32 mouse cellular contexts compared by ENCODE assay signal in genomic region chr3:6676382-6676781, GRCm38 (mm10). TPM values are rescaled to one million over a fixed set of nuclear protein-coding genes. Genes with fewer than 3 reads are reported as not detected.
DNase-seq lines count a peak whose midpoint lies in the region; ATAC-seq and TF ChIP-seq lines count a peak whose summit lies in the region.
"Had no signal": no experiment of that assay in that cellular context is flagged by ENCODE, and none has a peak within 500 bp of the region (broad histone marks: within the 10 kb centered on the region; RNA-seq: fewer than 3 reads in every experiment).

No protein-coding gene starts in this region.

- no peaks in the 10 kb centered on the region for H3K9me3 ChIP-seq in hindbrain, embryonic 12.5 days (replicated peaks)
- H3K9me3 ChIP-seq in hindbrain, postnatal 0 days (ENCODE audit: low read length), result no peaks in the 10 kb centered on the region
- H3K9me3 ChIP-seq in midbrain, embryonic 13.5 days, result no peaks in the 10 kb centered on the region
- H3K9me3 ChIP-seq in midbrain, embryonic 10.5 days (replicated peaks), result no peaks in the 10 kb centered on the region
- H3K9me3 ChIP-seq in neural tube, embryonic 14.5 days (ENCODE audit: control insufficient read depth, low read length), result no peaks in the 10 kb centered on the region
- no peaks in the 10 kb centered on the region for H3K9me3 ChIP-seq in neural tube, embryonic 15.5 days (replicated peaks)
- no peaks in the 10 kb centered on the region for H3K9me3 ChIP-seq in midbrain, postnatal 0 days (ENCODE audit: low read length)
- H3K9me3 ChIP-seq: forebrain, embryonic 10.5 days; forebrain, embryonic 13.5 days; heart, embryonic 12.5 days; heart, embryonic 15.5 days; intestine, embryonic 15.5 days had no signal

- H3K36me3 ChIP-seq in hindbrain, embryonic 12.5 days, result no peaks in the 10 kb centered on the region
- no peaks in the 10 kb centered on the region for H3K36me3 ChIP-seq in hindbrain, postnatal 0 days (ENCODE audit: insufficient read depth, low read length)
- no peaks in the 10 kb centered on the region for H3K36me3 ChIP-seq in midbrain, embryonic 13.5 days
- no peaks in the 10 kb centered on the region for H3K36me3 ChIP-seq in midbrain, embryonic 10.5 days
- no peaks in the 10 kb centered on the region for H3K36me3 ChIP-seq in neural tube, embryonic 14.5 days (ENCODE audit: control insufficient read depth, insufficient read depth, low read length)
- H3K36me3 ChIP-seq in neural tube, embryonic 15.5 days, result no peaks in the 10 kb centered on the region
- no peaks in the 10 kb centered on the region for H3K36me3 ChIP-seq in midbrain, postnatal 0 days (ENCODE audit: insufficient read depth, low read length)
- H3K36me3 ChIP-seq: forebrain, embryonic 10.5 days; heart, embryonic 12.5 days; heart, embryonic 15.5 days; intestine, embryonic 15.5 days had no signal

- 85% methylated on average over 4 of the region's 4 CpGs for WGBS in hindbrain, embryonic 12.5 days
- 83% methylated on average over 4 of the region's 4 CpGs for WGBS in hindbrain, postnatal 0 days
- 85% methylated on average over 4 of the region's 4 CpGs for WGBS in midbrain, embryonic 13.5 days
- WGBS in midbrain, embryonic 10.5 days, result 95% methylated on average over 4 of the region's 4 CpGs
- 69% methylated on average over 4 of the region's 4 CpGs for WGBS in neural tube, embryonic 14.5 days
- 71% methylated on average over 4 of the region's 4 CpGs for WGBS in neural tube, embryonic 15.5 days
- WGBS in midbrain, postnatal 0 days, result 66% methylated on average over 4 of the region's 4 CpGs

- H3K4me3 ChIP-seq in hindbrain, embryonic 12.5 days, result no peak overlapping the region
- H3K4me3 ChIP-seq in hindbrain, postnatal 0 days (ENCODE audit: low read length), result no peak overlapping the region
- no peak overlapping the region for H3K4me3 ChIP-seq in midbrain, embryonic 13.5 days (replicated peaks)
- H3K4me3 ChIP-seq in midbrain, embryonic 10.5 days, result no peak overlapping the region
- H3K4me3 ChIP-seq in neural tube, embryonic 14.5 days (ENCODE audit: low read depth, low read length), result no peak overlapping the region
- H3K4me3 ChIP-seq in neural tube, embryonic 15.5 days (replicated peaks), result no peak overlapping the region
- H3K4me3 ChIP-seq in midbrain, postnatal 0 days (ENCODE audit: low read depth, low read length), result no peak overlapping the region
- H3K4me3 ChIP-seq: forebrain, embryonic 10.5 days; forebrain, embryonic 13.5 days; heart, embryonic 12.5 days; heart, embryonic 15.5 days; intestine, embryonic 15.5 days had no signal

- no peak for TF ChIP-seq CTCF in hindbrain, postnatal 0 days (IDR thresholded peaks at IDR 0.05; ENCODE audit: low read depth)
- TF ChIP-seq CTCF in midbrain, postnatal 0 days (IDR thresholded peaks at IDR 0.05), result no peak

- no peak overlapping the region for H3K9ac ChIP-seq in hindbrain, embryonic 12.5 days
- H3K9ac ChIP-seq in hindbrain, postnatal 0 days (replicated peaks; ENCODE audit: low read length), result no peak overlapping the region
- H3K9ac ChIP-seq in midbrain, embryonic 13.5 days (replicated peaks), result no peak overlapping the region
- no peak overlapping the region for H3K9ac ChIP-seq in neural tube, embryonic 14.5 days (replicated peaks; ENCODE audit: low read depth, low read length)
- H3K9ac ChIP-seq in neural tube, embryonic 15.5 days (replicated peaks), result no peak overlapping the region
- H3K9ac ChIP-seq in midbrain, postnatal 0 days (replicated peaks; ENCODE audit: low read length, poor library complexity, severe bottlenecking), result no peak overlapping the region
- H3K9ac ChIP-seq: forebrain, embryonic 13.5 days; heart, embryonic 12.5 days; heart, embryonic 15.5 days; intestine, embryonic 15.5 days had no signal

- H3K27ac ChIP-seq in hindbrain, embryonic 12.5 days, result no peak overlapping the region
- no peak overlapping the region for H3K27ac ChIP-seq in hindbrain, postnatal 0 days
- peak overlapping the region; percentile 51; the same call in 1 of the 2 replicates for H3K27ac ChIP-seq in midbrain, embryonic 13.5 days
- no peak overlapping the region for H3K27ac ChIP-seq in midbrain, embryonic 10.5 days (replicated peaks)
- no peak overlapping the region for H3K27ac ChIP-seq in neural tube, embryonic 14.5 days (ENCODE audit: low read depth, low read length)
- H3K27ac ChIP-seq in neural tube, embryonic 15.5 days (replicated peaks), result no peak overlapping the region
- H3K27ac ChIP-seq in midbrain, postnatal 0 days (ENCODE audit: low read depth, low read length), result 0 out of 2 replicates have a peak overlapping the region, but pooled peaks have one; percentile 7
- H3K27ac ChIP-seq: forebrain, embryonic 10.5 days; forebrain, embryonic 13.5 days; heart, embryonic 15.5 days; intestine, embryonic 15.5 days had no signal

- H3K27me3 ChIP-seq in hindbrain, embryonic 12.5 days, result no peaks in the 10 kb centered on the region
- no peaks in the 10 kb centered on the region for H3K27me3 ChIP-seq in hindbrain, postnatal 0 days (ENCODE audit: insufficient read depth, low read length)
- no peaks in the 10 kb centered on the region for H3K27me3 ChIP-seq in midbrain, embryonic 13.5 days
- H3K27me3 ChIP-seq in midbrain, embryonic 10.5 days (ENCODE audit: low read depth, poor library complexity, severe bottlenecking), result no peaks in the 10 kb centered on the region
- H3K27me3 ChIP-seq in neural tube, embryonic 14.5 days (ENCODE audit: control insufficient read depth, insufficient read depth, low read length), result no peaks in the 10 kb centered on the region
- H3K27me3 ChIP-seq in neural tube, embryonic 15.5 days (replicated peaks), result no peaks in the 10 kb centered on the region
- no peaks in the 10 kb centered on the region for H3K27me3 ChIP-seq in midbrain, postnatal 0 days (ENCODE audit: insufficient read depth, low read length)
- H3K27me3 ChIP-seq: forebrain, embryonic 13.5 days; heart, embryonic 12.5 days; heart, embryonic 15.5 days; intestine, embryonic 15.5 days had no signal

- DNase-seq in hindbrain, postnatal 0 days (ENCODE audit: low spot score), result no peak
- no peak for DNase-seq in midbrain, embryonic 10.5 days (ENCODE audit: low spot score)
- no peak for DNase-seq in midbrain, postnatal 0 days (ENCODE audit: low spot score)
- DNase-seq: adrenal gland, adult 2 months; adrenal gland, postnatal 14 days; B cell, adult 2 months; cerebellum, adult 11-12 months; cerebellum, adult 8-10 months; cerebellum, postnatal 10 days; cerebellum, postnatal 36 days; gastrocnemius, postnatal 25 days; heart, adult 18-20 months; heart, postnatal 10 days; heart, postnatal 36 days had no signal

- no peak overlapping the region for H3K4me2 ChIP-seq in hindbrain, embryonic 12.5 days (replicated peaks)
- H3K4me2 ChIP-seq in hindbrain, postnatal 0 days (ENCODE audit: low read depth, low read length), result no peak overlapping the region
- H3K4me2 ChIP-seq in midbrain, embryonic 13.5 days (replicated peaks), result no peak overlapping the region
- H3K4me2 ChIP-seq in neural tube, embryonic 14.5 days (ENCODE audit: low read depth, low read length), result no peak overlapping the region
- H3K4me2 ChIP-seq in neural tube, embryonic 15.5 days, result no peak overlapping the region
- no peak overlapping the region for H3K4me2 ChIP-seq in midbrain, postnatal 0 days (ENCODE audit: low read depth, low read length, poor library complexity, severe bottlenecking)
- H3K4me2 ChIP-seq: forebrain, embryonic 13.5 days; heart, embryonic 12.5 days; heart, embryonic 15.5 days; intestine, embryonic 15.5 days had no signal

- peak; percentile 64; the same call in 1 of the 2 replicates for ATAC-seq in hindbrain, embryonic 12.5 days (ENCODE audit: low FRiP score)
- ATAC-seq in hindbrain, postnatal 0 days, result no peak
- peak; percentile 56; the same call in 1 of the 2 replicates for ATAC-seq in midbrain, embryonic 13.5 days
- ATAC-seq in neural tube, embryonic 14.5 days (ENCODE audit: low read depth), result peak; percentile 56; the same call in 1 of the 2 replicates
- no peak for ATAC-seq in neural tube, embryonic 15.5 days (ENCODE audit: low FRiP score)
- no peak for ATAC-seq in midbrain, postnatal 0 days (ENCODE audit: low FRiP score)
- no peak for ATAC-seq in CD4-positive, CD25-positive, alpha-beta regulatory T cell, adult 4 months
- ATAC-seq: forebrain, embryonic 13.5 days; intestine, embryonic 15.5 days had no signal

- no peaks in the 10 kb centered on the region for H3K4me1 ChIP-seq in hindbrain, embryonic 12.5 days
- H3K4me1 ChIP-seq in hindbrain, postnatal 0 days (ENCODE audit: insufficient read depth, low read length), result no peaks in the 10 kb centered on the region
- no peaks in the 10 kb centered on the region for H3K4me1 ChIP-seq in midbrain, embryonic 13.5 days (replicated peaks)
- H3K4me1 ChIP-seq in midbrain, embryonic 10.5 days, result no peaks in the 10 kb centered on the region
- H3K4me1 ChIP-seq in neural tube, embryonic 14.5 days (ENCODE audit: control insufficient read depth, insufficient read depth, low read length), result no peaks in the 10 kb centered on the region
- no peaks in the 10 kb centered on the region for H3K4me1 ChIP-seq in neural tube, embryonic 15.5 days
- H3K4me1 ChIP-seq in midbrain, postnatal 0 days (ENCODE audit: insufficient read depth, low read length), result no peaks in the 10 kb centered on the region
- H3K4me1 ChIP-seq: forebrain, embryonic 10.5 days; forebrain, embryonic 13.5 days; heart, embryonic 12.5 days; heart, embryonic 15.5 days; intestine, embryonic 15.5 days had no signal

RNA-seq across cellular contexts. Expression of gene 1700008P02Rik, which starts 56.1 kb away (rescaled TPM):
- polyA plus RNA-seq in hindbrain, embryonic 12.5 days (2016; fragmentation: Nextera tagmentation; extraction: Ambion mirVana), result not detected in 2 replicates
- total RNA-seq in hindbrain, postnatal 0 days (2014; rRNA removed), result not detected in 2 replicates
- polyA plus RNA-seq in hindbrain, postnatal 0 days (2015; fragmentation: Nextera tagmentation; extraction: Ambion mirVana), result not detected in 2 replicates
- not detected in 2 replicates for polyA plus RNA-seq in midbrain, embryonic 13.5 days (2015; fragmentation: Nextera tagmentation; extraction: Ambion mirVana)
- not detected in 2 replicates for polyA plus RNA-seq in midbrain, embryonic 10.5 days (2016; fragmentation: Nextera tagmentation; extraction: Ambion mirVana)
- polyA plus RNA-seq in neural tube, embryonic 14.5 days (2014; fragmentation: Nextera tagmentation; extraction: Ambion mirVana), result not detected in 2 replicates
- polyA plus RNA-seq in neural tube, embryonic 15.5 days (2015; fragmentation: Nextera tagmentation; extraction: Ambion mirVana), result not detected in 2 replicates
- total RNA-seq in midbrain, postnatal 0 days (2014; rRNA removed), result not detected in 2 replicates
- polyA plus RNA-seq in midbrain, postnatal 0 days (2015; fragmentation: Nextera tagmentation; extraction: Ambion mirVana), result not detected in 2 replicates
- not detected for polyA plus RNA-seq in CD4-positive, CD25-positive, alpha-beta regulatory T cell, adult 4 months (2017; shearing (Covaris generic))
- total RNA-seq: adrenal gland, adult 2 months; adrenal gland, postnatal 14 days; adrenal gland, postnatal 4 days; gastrocnemius, adult 8-10 months; gastrocnemius, postnatal 25 days; heart, adult 18-20 months; heart, postnatal 10 days; heart, postnatal 36 days; MEL had no signal
- polyA plus RNA-seq: adrenal gland, adult 2 months; cortical plate, adult 2 months; embryonic facial prominence, embryonic 11.5 days; embryonic facial prominence, embryonic 14.5 days; forebrain, embryonic 10.5 days; forebrain, embryonic 13.5 days; gonadal fat pad, adult 2 months; heart, embryonic 12.5 days; heart, embryonic 15.5 days; hindbrain, embryonic 11.5 days; intestine, embryonic 15.5 days had no signal

Comparison
In these comparisons a context has a peak if more than half of its experiments do, and no peak if none do; other contexts are left out.
1. ATAC-seq: peak in hindbrain, embryonic 12.5 days (single experiment), midbrain, embryonic 13.5 days (single experiment) and neural tube, embryonic 14.5 days (single experiment); none in hindbrain, postnatal 0 days (single experiment), neural tube, embryonic 15.5 days (single experiment), midbrain, postnatal 0 days (single experiment) and CD4-positive, CD25-positive, alpha-beta regulatory T cell, adult 4 months (single experiment).
2. H3K27ac ChIP-seq: peak in midbrain, embryonic 13.5 days (single experiment) and midbrain, postnatal 0 days (single experiment); none in hindbrain, embryonic 12.5 days (single experiment), hindbrain, postnatal 0 days (single experiment), midbrain, embryonic 10.5 days (single experiment), neural tube, embryonic 14.5 days (single experiment) and neural tube, embryonic 15.5 days (single experiment).